Mouse (Mus musculus) forebrain, embryonic 13.5 days (tissue): Measurements from ENCODE around the gene Rad9b. TPM values are rescaled to one million over a fixed set of nuclear protein-coding genes. Genes with fewer than 3 reads are reported as not detected.

ENCODE experiments used
- ATAC-seq: fragments of 200-750 bp; cut with Nextera tagmentation; 2 replicates; pipeline ENCODE4 v1.8.0; 2017
- H3K27ac ChIP-seq: fragments of 300-500 bp; sonication (generic); 2 replicates; pipeline ENCODE4 v1.5.1; 2015; ENCODE audit warnings: inconsistent platforms, mild to moderate bottlenecking, moderate library complexity
- H3K27me3 ChIP-seq: fragments of 300-500 bp; sonication (generic); 2 replicates; pipeline ENCODE4 v1.6.1; 2015; ENCODE audit warnings: mild to moderate bottlenecking, inconsistent platforms
- H3K36me3 ChIP-seq: fragments of 300-500 bp; sonication (generic); 2 replicates; pipeline ENCODE4 v1.6.1; 2015; ENCODE audit warnings: mild to moderate bottlenecking, inconsistent platforms; ENCODE audit not compliant: poor library complexity, severe bottlenecking
- H3K4me1 ChIP-seq: fragments of 300-500 bp; sonication (generic); 2 replicates; pipeline ENCODE4 v1.6.1; 2015; ENCODE audit warnings: inconsistent platforms
- H3K4me2 ChIP-seq: fragments of 300-500 bp; sonication (generic); 2 replicates; pipeline ENCODE4 v1.6.1; 2015; ENCODE audit warnings: inconsistent platforms, mild to moderate bottlenecking, moderate library complexity
- H3K4me3 ChIP-seq: fragments of 300-500 bp; sonication (generic); 2 replicates; pipeline ENCODE4 v1.5.1; 2015; ENCODE audit warnings: mild to moderate bottlenecking, inconsistent platforms
- H3K9ac ChIP-seq: fragments of 300-500 bp; sonication (generic); 2 replicates; pipeline ENCODE4 v1.6.1; 2015; ENCODE audit warnings: mild to moderate bottlenecking, inconsistent platforms
- H3K9me3 ChIP-seq: fragments of 300-500 bp; sonication (generic); replicated peaks from 2 replicates; pipeline ENCODE4 v1.6.1; 2016; ENCODE audit warnings: inconsistent platforms
- WGBS: fragments of 180-500 bp; shearing (Covaris S2); methylation state at CpG from one replicate; pipeline ENCODE4 v1.1.7; 2015; 5-methylcytosine and 5-hydroxymethylcytosine counted together
- polyA plus RNA-seq: library from polyadenylated mRNA; unstranded; fragments of >200 nt; fragmentation: Nextera tagmentation; extraction: Ambion mirVana; gene quantifications from 2 replicates; pipeline ENCODE4 v1.2.1, GENCODE M21; 2015

The Rad9b gene
- polyA plus RNA-seq, 1 experiment from 2014 or later = 16.1 TPM

- no peak overlapping the region for H3K4me3 ChIP-seq
- no peaks in the 10 kb centered on the region for H3K36me3 ChIP-seq
- H3K27ac ChIP-seq = no peak overlapping the region
- 0 out of 2 replicates have a peak, but pooled peaks have one; percentile 53 for ATAC-seq
- no peaks in the 10 kb centered on the region for H3K27me3 ChIP-seq
- no peaks in the 10 kb centered on the region for H3K4me1 ChIP-seq
- H3K9ac ChIP-seq = no peak overlapping the region
- no peaks in the 10 kb centered on the region for H3K9me3 ChIP-seq
- 9% methylated on average over 5 of the region's 5 CpGs for WGBS
- H3K4me2 ChIP-seq = no peak overlapping the region
These were observed 9.8 kb downstream of the Rad9b start for GRCm38 (mm10) chr5:122344260-122344659.

DNA sequence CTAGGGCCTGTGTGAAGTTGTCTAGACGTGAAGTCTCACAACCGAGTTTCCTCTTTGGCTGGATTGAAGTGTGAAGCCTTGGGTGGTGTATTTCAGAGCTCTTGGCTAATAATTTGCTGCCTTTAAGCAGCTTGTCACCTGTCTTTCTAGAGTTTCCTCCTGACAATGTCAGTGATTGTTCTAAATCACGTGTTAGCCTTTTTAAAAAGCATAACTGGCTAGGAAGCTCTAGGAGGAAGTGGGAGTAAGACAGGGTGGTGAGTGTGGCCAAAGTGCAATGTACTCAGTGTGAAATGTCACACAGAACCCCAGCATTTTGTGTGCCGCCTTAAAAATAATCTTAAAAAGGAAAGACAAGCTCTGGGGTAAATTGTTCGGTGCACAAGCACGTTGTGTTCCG, 10.3 kb downstream of the Rad9b start:
- 59% methylated on average over 7 of the region's 7 CpGs for WGBS
- Histone ChIP-seq H3K4me1 (no peaks in the 10 kb centered on the region), H3K4me2 (no peak overlapping the region), H3K9me3 (no peaks in the 10 kb centered on the region), H3K36me3 (no peaks in the 10 kb centered on the region), H3K4me3 (no peak overlapping the region), H3K27ac (no peak overlapping the region), H3K27me3 (no peaks in the 10 kb centered on the region), H3K9ac (0 out of 2 replicates have a peak overlapping the region, but pooled peaks have one; percentile 9)
- no peak for ATAC-seq

- Histone ChIP-seq H3K4me2 (no peak overlapping the region), H3K9me3 (no peaks in the 10 kb centered on the region), H3K4me1 (no peaks in the 10 kb centered on the region), H3K9ac (0 out of 2 replicates have a peak overlapping the region, but pooled peaks have one; percentile 0), H3K27ac (no peak overlapping the region), H3K36me3 (no peaks in the 10 kb centered on the region), H3K27me3 (no peaks in the 10 kb centered on the region), H3K4me3 (no peak overlapping the region)
- ATAC-seq = no peak
- WGBS = 88% methylated on average over 1 of the region's 1 CpGs
These were observed 11.2 kb downstream of the Rad9b start for GRCm38 (mm10) chr5:122342874-122343273.

GRCm38 (mm10) chr5:122336554-122337294, 17.3 kb downstream of the Rad9b start:
- 92% methylated on average over 7 of the region's 7 CpGs for WGBS
- H3K9me3 ChIP-seq = no peaks in the 10 kb centered on the region
- H3K4me3 ChIP-seq = no peak overlapping the region
- no peak overlapping the region for H3K9ac ChIP-seq
- H3K27ac ChIP-seq = no peak overlapping the region
- no peaks in the 10 kb centered on the region for H3K4me1 ChIP-seq
- no peaks in the 10 kb centered on the region for H3K27me3 ChIP-seq
- ATAC-seq = no peak
- H3K4me2 ChIP-seq = no peak overlapping the region
- H3K36me3 ChIP-seq = no peaks in the 10 kb centered on the region

- Histone ChIP-seq H3K36me3 (no peaks in the 10 kb centered on the region), H3K9ac (no peak overlapping the region), H3K9me3 (no peaks in the 10 kb centered on the region), H3K4me3 (no peak overlapping the region), H3K4me1 (no peaks in the 10 kb centered on the region), H3K27me3 (no peaks in the 10 kb centered on the region), H3K27ac (no peak overlapping the region), H3K4me2 (no peak overlapping the region)
- ATAC-seq = no peak
- WGBS = 81% methylated on average over 3 of the region's 3 CpGs
These were observed 19.4 kb downstream of the Rad9b start for GRCm38 (mm10) chr5:122334682-122335081.

GRCm38 (mm10) chr5:122330269-122330668, 23.8 kb downstream of the Rad9b start:
- H3K9me3 ChIP-seq = no peaks in the 10 kb centered on the region
- peaks cover 24% of the 10 kb centered on the region for H3K36me3 ChIP-seq
- WGBS = 94% methylated on average over 4 of the region's 4 CpGs
- no peak overlapping the region for H3K9ac ChIP-seq
- no peaks in the 10 kb centered on the region for H3K4me1 ChIP-seq
- ATAC-seq = no peak
- no peak overlapping the region for H3K27ac ChIP-seq
- H3K27me3 ChIP-seq = no peaks in the 10 kb centered on the region
- no peak overlapping the region for H3K4me3 ChIP-seq
- no peak overlapping the region for H3K4me2 ChIP-seq

GRCm38 (mm10) chr5:122327283-122327682, 26.8 kb downstream of the Rad9b start:
- no peak for ATAC-seq
- H3K27me3 ChIP-seq = no peaks in the 10 kb centered on the region
- no peak overlapping the region for H3K27ac ChIP-seq
- peaks cover 39% of the 10 kb centered on the region for H3K36me3 ChIP-seq
- H3K9me3 ChIP-seq = no peaks in the 10 kb centered on the region
- no peak overlapping the region for H3K4me3 ChIP-seq
- H3K4me2 ChIP-seq = no peak overlapping the region
- H3K4me1 ChIP-seq = no peaks in the 10 kb centered on the region
- 92% methylated on average over 3 of the region's 3 CpGs for whole genome bisulfite sequencing
- no peak overlapping the region for H3K9ac ChIP-seq

- no peak overlapping the region for H3K27ac ChIP-seq
- no peak for ATAC-seq
- WGBS = 85% methylated on average over 8 of the region's 8 CpGs
- H3K4me2 ChIP-seq = no peak overlapping the region
- H3K4me1 ChIP-seq = no peaks in the 10 kb centered on the region
- no peak overlapping the region for H3K9ac ChIP-seq
- peaks cover 55% of the 10 kb centered on the region for H3K36me3 ChIP-seq
- H3K4me3 ChIP-seq = no peak overlapping the region
- H3K9me3 ChIP-seq = no peaks in the 10 kb centered on the region
- H3K27me3 ChIP-seq = no peaks in the 10 kb centered on the region
These were observed 28.6 kb downstream of the Rad9b start for GRCm38 (mm10) chr5:122325477-122325876.

- H3K27ac ChIP-seq = no peak overlapping the region
- H3K9ac ChIP-seq = no peak overlapping the region
- no peaks in the 10 kb centered on the region for H3K27me3 ChIP-seq
- no peak overlapping the region for H3K4me2 ChIP-seq
- H3K36me3 ChIP-seq = peaks cover 61% of the 10 kb centered on the region
- no peak for ATAC-seq
- H3K4me3 ChIP-seq = no peak overlapping the region
- H3K9me3 ChIP-seq = no peaks in the 10 kb centered on the region
- no peaks in the 10 kb centered on the region for H3K4me1 ChIP-seq
- WGBS = 89% methylated on average over 23 of the region's 23 CpGs
These were observed 29.2 kb downstream of the Rad9b start for GRCm38 (mm10) chr5:122324608-122325431.

GRCm38 (mm10) chr5:122323523-122323922, 30.5 kb downstream of the Rad9b start:
- Histone ChIP-seq H3K27me3 (no peaks in the 10 kb centered on the region), H3K9me3 (no peaks in the 10 kb centered on the region), H3K4me1 (no peaks in the 10 kb centered on the region), H3K36me3 (peaks cover 62% of the 10 kb centered on the region), H3K27ac (no peak overlapping the region), H3K4me2 (no peak overlapping the region), H3K4me3 (no peak overlapping the region), H3K9ac (no peak overlapping the region)
- WGBS = 59% methylated on average over 8 of the region's 8 CpGs
- ATAC-seq = no peak

DNA sequence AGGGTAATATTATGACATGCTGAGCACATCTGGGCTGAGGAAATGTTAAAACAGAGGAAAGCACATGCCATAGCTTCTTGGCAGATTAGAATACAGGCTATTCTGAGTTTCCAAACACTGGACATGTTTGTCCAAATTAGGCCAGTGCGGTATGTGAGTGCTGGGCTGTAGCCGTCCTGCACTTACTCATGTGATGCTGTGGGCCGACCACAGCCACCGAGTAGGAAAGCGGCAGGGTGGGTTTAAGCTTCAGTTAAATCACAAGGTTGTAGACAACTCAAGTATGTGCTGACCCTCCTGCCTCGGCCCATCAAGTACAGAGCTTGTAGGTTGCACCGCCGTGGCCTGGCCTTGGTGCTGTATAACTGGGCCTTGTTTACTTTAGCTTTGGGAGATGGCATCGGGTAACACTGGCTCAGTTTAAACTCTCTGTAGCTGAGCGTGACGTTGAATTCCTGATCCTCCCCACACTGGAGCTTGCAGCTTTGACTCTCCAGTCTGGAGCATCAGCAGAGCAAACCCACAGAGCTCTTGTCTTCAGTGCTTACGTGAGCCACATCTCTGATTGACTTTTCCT, 33.7 kb downstream of the Rad9b start:
- ATAC-seq = no peak
- Histone ChIP-seq H3K27me3 (no peaks in the 10 kb centered on the region), H3K27ac (no peak overlapping the region), H3K4me3 (no peak overlapping the region), H3K9me3 (no peaks in the 10 kb centered on the region), H3K4me2 (no peak overlapping the region), H3K9ac (no peak overlapping the region), H3K36me3 (peaks cover 55% of the 10 kb centered on the region), H3K4me1 (no peaks in the 10 kb centered on the region)
- WGBS = 88% methylated on average over 12 of the region's 12 CpGs
